Mouse (Mus musculus) spleen, postnatal 14 days (tissue): ENCODE results near the gene Dnajc13.

ENCODE experiments used
- DNase-seq, 2 experiments: peaks; one replicate each; pipeline ENCODE4 v3.0.0; 2021 to 2022; ENCODE audit warnings: low spot score in 2 of 2

The Dnajc13 gene

DNA sequence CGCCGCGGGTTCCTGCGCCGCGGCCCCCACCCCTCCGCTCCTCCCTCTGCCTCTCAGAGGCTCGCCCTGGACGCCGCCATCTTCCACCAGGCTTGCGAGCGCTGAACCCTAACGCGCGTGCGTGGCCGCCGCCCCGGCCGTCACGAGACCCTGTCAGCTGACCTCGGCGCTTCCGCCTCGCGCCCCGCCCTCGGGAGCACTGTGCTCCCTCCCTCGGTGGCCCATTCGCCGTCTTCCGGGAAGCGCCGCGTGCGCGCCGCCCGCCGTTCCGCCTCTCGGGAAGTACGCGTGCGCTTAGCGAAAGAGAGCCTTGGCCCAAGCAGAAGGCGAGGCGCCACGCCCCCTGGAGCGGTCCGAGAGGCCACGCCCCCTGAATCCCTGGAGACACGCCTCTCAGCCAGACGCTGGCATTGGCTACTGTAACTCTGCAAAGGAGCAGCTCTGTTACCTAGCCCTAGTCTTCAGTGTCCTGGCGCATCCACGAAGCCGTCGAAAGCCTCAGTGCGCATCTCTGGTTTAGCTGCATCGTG, at the start of gene Dnajc13:
Dnajc13 (minus strand) TSS at position 108 of the 530 bp plus-strand sequence.
- peak; percentile 93 to 94 for DNase-seq

DNA sequence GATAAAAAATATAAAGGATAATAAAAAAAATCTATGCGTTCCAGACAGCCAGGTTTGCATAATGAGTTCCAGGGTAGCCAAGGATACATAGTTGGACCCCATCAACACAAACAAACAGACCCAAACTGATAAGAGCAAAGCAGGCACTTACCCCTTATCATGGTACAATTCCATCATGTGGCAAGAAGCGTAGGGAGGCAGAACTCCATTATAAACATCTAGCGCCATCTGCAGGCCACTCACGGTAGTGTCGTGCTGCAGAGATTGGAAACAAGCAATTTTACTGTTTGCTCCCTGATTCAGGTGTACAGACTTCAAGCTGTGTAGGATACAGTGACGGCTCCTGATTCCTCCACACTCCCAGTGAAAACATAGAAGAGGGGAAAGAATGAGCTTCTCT, 44.0 kb upstream of the Dnajc13 start:
- DNase-seq, result peak; percentile 22 to 54

DNA sequence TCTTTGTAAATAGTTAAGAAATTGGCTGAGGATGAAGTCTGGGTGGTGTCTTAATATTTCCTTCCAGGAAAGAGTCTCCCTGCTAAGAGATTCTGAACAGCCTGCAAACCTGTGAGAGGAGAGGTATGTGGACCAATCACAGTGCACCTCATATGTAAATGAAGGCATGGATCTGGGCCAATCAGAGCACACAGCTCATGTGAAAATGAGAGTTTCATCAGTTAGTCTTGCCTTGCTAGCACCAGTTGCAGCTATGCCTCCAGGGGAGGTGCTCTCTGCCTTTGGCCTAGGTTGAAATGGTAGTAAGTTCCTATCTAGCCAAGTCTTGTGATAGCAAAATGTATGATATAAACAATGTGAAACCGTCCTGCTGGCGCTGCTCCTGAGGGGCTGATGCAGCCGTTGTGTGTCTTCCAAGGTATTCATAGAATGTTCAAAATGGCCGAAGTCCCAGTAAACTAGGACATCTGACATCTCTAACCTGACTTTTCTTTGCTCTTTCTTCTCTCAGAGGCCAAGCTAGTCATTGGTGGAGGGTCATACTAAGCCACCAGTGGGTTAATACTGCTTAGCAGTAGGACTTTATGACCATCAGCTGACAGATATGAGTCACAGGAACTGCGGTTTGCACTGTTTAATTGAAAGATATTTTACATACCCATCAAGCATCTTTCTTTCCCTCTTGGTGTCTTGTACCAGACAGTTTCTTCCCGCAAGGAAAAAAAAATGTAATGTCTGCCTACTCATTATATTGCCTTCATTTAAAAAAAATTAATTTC, 42.8 kb upstream of the Dnajc13 start:
- DNase-seq, result no peak

DNA sequence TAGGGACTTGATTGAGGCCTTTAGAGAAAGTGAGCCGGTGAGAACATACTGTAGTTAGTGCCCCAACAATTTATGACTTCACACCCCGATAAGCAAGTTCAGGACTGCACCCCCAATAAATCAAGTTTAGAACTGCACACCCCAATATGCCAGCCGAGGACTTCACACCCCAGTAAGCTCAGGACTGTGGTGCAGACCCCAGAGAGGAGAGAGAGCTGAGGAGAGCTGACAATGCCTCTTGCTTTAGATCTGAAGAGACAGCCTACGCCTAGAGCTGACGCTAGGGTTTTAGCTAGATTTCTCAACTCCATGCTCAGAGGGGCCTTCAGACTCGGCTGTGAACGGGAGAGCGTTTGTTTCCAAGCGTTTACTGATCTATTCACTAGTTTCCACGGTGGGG, 42.1 kb upstream of the Dnajc13 start:
- no peak for DNase-seq

DNA sequence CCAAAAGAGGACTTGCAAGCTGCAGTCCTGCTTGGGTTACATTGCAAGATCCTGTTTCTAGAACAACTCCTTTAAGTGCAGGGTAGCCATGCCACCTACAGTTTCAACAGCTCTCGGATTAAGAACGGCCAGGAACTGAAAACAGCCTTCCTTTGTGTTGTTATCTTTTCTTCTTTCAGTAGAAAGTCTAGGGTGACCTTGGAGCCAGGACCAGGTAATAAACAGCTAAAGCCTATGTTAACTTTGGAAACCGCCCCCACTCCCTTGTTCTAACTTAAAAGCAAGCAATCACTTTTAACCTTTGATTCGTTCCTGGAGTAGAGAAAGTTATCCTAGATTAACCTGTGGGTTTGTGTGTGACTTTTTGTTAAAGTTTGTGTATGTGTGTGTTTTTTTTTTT, 41.6 kb upstream of the Dnajc13 start:
- DNase-seq, result no peak

DNA sequence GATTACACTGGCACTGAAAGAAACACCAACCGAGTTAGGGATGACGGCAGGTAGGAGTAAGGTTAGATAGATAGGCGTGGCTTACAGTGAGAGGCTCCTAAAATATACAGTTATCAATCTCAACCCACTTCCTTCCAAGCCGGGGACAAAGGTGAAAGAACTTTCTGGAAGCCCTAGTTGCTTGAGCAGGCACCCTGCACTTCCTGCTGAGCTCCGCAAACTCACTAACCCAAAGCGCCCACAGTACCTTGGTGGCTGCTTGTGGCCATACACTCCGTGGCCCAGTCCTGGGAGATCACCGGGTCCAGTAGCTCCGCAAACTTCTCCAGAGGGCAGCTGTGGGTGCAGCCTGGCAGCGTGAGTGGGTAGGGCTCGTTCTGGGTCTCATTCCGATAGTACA, 37.8 kb upstream of the Dnajc13 start:
- no peak for DNase-seq

DNA sequence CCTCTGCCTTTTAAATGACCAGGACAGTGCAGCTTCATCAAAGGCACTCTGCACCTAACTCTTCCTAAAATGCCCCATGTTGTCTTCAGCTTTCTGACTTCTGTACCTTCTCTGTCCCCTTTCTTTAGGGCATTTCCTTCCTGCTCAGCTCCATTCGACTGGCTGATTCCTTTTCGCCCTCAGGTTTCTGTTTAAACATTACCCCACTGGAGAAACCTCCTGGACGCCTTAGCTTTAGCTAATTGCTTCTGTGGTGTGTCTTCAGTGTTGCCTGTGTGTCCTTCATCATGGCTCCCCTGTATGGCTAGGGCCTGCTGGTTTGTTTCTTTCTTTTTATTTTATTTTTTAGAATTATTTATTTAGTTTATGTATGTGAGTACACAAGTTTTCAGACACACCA, 34.3 kb upstream of the Dnajc13 start:
- DNase-seq, result no peak

DNA sequence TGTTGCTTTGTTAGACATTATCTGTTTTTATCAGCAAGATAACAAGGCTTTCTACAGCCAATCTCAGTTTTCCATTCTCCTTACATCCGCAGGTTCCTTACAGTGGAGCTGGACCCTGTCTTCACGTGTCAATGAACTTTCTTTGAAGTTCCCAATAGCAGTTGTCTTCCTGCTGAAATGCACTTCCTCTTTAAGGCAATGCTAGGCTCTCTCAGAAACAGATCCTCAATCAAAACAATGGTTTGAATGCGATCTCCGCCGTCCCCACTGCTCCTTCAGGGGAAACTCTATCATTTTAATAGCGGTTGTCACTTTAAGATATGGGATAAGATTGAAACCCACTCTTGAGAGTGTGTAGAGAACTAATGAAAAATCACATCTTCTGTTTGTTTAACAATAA, 22.2 kb upstream of the Dnajc13 start:
- DNase-seq, result no peak

DNA sequence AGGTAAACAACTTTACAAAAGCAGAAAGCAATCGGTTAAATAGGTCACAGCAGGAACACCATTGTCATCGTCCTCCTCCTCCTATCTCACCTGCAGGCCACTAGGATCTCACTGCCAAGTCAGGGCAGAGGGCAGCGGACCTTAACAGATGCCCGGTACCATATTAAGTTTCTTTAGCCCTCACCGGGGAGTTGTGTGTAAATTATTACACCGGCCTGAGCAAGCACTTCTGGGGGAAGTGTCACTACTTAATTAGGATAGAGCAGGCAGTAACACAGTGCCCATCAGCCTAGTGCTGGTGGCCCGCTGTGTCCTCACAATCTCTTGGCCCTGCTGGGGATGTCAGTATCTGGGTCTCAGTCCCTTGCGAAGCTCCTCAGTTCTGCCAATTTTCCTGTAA, 19.8 kb upstream of the Dnajc13 start:
- no peak for DNase-seq

DNA sequence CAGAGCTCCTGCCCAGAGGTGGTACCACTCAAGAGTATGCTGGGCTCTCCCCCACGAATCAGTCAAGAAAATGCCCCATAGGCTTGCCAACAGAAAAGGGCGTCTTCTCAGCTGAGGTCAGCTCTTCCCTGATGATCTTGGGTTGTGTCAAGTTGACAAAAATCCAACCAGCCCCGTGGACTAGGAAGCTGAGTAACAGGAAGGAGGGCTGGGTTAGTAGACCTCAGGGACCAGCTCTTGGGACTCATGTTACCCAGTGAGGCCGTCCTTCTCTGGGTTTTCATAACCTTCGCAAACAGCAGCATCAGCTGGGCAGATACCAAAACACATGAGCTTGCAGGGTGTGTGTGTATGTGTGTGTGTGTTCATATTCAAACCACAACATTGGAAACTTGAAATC, 19.0 kb upstream of the Dnajc13 start:
- no peak for DNase-seq

DNA sequence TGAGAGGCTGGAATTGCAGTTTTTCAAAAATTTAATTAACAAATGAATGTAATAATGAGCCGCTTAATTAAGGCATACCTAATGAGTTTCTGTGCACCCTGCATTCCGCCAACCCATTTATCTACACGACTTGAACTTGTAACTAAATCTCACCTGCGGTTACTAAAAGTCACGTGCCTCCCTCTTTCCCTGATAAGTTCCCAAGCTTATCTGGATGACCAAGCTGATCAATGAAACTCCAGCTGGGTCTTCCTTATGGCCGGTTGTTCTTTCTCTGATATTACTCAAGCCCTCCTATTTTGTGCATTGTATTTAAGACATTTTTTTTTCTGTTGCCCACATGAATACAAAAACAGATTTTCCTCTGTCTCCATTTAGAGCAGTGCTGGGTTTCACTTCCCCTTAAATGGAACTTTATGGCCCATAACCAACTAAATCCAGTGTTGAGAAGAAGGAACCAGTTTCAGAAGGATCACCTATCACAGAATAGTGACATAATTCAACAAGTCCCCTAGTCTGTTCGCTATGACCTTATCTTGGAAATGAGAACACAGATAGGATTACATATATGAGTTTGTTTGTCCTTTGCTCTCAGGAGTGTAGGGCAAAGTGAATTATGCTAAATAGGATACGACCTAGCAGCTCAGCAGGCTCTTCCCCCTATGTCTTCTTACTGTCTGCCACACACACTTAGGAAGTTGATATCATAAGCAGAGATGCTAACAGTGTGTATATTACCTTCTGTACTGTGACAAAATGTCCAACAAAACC, 18.2 kb upstream of the Dnajc13 start:
- no peak for DNase-seq

DNA sequence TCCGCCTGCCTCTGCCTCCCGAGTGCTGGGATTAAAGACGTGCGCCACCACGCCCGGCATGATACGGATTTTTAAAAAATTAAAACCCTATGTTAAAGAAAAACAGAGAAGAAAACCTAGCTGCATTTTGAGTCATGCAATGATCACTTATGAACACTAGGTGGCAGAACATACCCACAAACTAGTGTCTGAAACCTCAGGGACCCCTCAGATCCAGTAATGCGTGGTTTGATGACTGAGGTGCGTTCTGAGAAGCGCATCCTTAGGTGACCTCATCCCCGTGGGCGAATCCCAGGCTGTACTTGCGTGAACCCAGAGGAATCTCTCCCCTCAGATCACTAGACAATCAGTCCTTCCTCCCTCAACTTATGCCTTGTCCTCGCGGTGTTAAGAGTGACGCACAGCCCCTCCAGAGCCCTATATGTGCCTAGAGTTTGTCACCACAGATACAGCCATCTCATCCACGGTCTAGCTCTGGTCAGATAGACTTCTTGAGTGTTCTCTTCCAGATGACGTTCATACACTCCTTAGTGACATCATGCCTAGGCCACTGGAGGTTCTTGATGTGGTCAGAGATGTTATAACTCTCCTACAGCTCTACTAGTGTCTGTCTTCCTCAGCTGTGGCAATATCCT, 14.9 kb upstream of the Dnajc13 start:
- DNase-seq, result no peak

DNA sequence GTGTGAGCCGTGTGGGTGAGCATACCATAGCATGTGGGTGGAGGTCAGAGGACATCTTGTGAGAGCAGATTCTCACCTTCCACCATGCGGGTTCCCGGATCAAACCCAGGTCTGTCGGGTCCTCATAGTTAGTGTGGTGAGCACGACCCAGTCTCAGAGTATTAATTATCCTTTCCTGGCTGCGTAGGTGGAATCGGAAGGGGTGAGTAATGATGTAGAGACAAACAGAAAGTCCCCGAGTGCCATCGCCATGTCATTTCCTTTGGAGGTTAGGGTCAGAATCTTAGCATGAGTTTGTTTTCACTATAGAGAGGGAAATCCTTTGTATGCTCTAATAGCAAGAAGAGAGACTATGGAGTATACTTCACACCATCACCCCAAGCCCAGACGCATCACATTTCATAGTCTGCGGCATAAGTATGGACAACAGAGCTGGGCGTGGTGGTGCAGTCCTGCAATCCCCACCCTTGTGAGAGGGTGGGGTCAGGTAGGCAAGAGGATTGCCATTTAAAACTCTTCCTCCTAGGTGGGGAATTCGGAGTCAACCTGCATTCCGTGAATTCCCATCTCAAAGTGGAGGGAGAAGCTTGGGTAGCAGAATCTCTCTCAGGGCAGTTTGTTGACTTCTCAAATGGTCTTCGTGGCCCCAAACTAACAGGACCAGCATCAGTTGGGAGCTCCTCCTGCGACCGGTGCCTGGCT, 12.5 kb upstream of the Dnajc13 start:
- DNase-seq, result no peak

DNA sequence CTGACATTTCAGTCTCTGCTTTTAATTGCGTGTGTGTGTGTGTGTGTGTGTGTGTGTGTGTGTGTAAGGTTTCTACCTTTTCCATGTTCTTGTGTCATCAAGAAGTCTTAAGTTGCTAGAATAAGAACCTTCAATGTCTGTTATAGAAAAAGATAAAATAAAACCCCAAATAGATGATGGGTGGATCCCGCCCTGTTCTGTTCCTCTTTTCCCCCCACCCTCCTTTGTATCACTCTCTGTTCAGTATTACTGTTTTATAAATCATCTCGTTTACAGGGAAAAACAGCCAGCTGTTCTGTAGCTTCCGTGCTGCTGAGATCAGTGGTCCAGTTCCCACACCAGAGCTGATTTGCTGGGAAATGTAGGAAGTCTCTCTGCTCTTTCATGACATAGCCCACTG, 9.3 kb upstream of the Dnajc13 start:
- no peak for DNase-seq

DNA sequence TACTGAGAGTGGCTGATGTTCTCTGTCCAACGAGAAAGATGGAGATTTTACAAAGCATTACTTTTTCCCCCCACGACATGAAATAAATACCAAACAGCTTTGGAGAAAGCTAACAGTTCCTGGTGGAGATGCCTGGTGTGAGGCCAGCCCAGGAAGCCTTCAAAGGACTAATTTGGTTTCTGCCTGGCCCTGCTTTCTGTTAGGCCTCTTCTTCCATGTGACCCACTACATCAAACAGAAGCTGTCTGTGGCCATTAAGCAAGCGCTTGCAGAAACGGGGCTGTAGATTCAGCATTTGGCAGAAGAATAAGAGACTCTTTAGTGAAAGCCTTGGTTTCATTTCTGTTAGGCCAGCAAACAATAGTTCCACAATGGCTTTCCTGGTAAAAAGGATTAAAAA, 8.9 kb upstream of the Dnajc13 start:
- DNase-seq, result no peak

DNA sequence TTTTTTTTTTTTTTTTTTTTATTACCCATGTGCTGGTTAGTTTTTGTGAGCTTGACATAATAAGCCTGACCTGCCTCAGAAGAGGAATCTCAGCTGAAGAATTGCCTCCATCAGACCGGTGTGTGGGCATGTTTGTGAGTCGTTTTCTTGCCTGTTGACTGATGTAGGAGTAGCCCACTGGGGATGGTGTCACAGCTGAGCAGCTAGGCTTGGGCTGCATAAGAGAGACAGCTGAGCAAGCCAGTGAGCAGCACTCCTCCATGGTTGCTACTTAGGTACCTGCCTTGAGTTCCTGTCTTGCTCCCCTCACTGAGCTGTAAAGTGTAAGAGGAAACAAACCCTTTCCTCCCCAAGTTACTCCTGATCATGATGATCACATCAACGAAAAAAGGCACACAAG, 7.2 kb upstream of the Dnajc13 start:
- DNase-seq, result no peak

DNA sequence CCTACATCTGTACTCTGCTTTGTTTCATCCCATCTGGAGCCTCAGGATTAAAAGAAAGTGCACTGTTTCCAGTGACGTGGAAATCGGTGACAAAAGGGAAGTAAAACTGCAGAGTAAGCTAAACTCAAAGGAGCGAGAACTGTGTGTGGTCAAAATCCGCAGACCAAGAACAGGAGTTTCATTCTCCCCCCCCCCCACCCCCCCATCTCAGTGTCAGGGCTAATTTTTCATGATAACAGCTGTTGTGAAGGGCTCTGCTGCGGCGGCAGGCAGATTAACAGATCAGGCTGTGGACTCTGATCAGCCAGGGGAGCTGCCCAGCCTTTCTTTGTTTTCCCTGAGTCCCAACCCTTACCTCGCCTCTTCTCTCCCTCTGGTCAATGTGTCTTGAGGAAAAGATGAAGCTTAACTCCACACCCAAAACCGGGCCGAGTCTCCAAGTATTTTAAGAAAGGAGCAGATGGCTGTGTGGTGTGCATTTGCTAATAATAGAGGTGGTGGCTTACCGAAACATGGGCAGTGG, 6.7 kb upstream of the Dnajc13 start:
- no peak for DNase-seq

DNA sequence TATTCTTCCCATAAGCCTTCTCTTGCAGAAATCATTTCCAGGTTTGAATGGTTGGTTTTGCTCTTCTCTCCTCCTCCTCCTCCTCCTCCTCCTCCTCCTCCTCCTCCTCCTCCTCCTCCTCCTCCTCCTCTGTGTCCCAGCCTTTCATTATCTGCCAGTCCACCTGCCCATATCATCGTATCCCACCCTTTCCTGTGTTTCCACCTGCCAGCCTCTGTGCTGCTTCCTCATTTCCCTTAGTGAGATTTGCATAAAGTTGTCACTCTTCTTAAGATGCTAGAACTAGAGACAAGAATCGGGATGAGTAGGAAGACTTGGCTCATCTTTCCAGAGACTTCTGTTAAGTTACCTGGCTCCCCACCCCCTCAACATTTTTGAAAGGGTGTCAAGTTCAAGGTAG, 1.8 kb upstream of the Dnajc13 start:
- DNase-seq, result no peak

DNA sequence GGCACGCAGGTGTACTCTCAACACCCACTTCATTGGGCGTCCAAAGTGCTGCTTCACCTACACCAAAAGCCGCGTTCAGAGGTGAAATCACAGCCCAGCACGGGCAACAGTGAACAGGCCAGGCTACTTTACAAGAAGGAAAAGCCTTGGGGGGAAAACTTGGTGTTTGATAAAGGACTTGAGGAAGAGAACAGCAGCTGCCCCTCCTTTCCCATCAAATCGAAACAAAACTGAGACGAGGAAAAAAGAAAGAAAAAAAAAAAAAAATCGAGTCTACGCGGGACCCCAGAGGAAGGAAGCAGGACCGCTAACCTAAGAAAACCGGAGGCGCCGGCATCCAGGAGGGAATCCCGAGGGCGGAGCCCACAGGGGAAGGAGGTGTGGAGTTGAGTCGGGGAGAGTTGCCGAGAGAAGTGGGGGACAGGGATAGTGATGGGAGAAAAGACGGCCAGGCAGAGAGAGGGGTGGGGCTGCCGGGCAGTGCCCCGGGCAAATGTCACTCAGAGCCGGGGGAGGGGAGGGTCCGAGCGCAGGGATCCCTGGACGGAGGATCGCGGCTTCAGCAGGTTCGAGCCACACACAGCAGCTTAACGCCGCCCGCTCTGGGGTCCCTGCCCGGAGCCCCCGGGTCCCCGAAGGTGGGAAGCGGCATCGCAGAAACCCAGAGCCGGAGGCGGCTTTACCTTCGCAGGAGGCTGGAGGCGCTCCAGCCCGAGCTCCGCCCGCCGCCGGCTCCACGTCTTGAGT, 541 bp downstream of the Dnajc13 start:
- no peak for DNase-seq

DNA sequence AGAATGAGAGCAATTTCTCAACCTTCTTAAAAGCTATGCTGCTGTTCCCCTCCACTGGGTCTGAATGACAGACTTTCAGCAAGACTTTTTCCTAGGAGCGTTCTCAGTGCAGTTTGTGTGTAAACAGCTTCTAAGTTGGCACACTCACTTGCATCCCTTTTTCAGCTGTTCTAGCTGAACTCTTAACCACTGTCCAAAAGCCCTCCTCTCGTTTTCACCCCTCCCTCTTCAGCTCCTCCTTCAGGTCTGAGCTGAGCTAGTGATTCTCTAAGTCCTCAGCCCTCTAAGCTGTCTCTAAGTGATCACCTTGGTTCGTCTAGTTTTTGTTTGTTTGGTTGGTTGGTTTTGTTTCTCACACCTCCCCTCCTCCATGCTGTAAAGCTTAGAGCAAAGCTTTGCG, 2.4 kb downstream of the Dnajc13 start:
- no peak for DNase-seq

DNA sequence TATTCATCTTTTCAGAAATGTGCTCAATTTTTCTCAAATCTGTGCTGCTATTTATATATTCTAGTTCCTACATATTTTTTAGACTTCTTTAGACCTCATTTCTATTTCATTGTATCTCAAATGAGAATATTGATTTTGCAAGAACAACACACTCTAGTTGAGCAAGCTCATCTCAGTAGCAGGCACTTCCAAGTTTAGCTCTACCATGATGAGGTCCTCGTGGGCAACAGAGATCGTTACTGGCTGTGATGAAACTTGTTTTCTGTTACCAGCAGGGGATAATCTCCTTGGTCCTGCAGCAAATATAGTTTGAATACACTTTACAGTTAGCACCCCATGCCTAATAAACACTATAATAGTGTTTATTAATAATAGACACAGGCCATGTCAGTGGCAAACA, 6.6 kb downstream of the Dnajc13 start:
- no peak for DNase-seq
